Mouse (Mus musculus): ENCODE measurements at regions not wholly inside any gene's neighbourhood (a gene's known extent, or its start where the extent isn't known, plus 50 kb on each side); places are given as distances from the start of the nearest gene placed in this dataset.

GRCm38 (mm10) chr11:38191437-38191836, 955.7 kb upstream of the Tenm2 start:
- Histone ChIP-seq H3K36me3 (ENCODE audit: control insufficient read depth, insufficient read depth) (no peaks in the 10 kb centered on the region), H3K79me2 (ENCODE audit: control insufficient read depth, insufficient read depth) (no peaks in the 10 kb centered on the region), H3K4me3 (ENCODE audit: insufficient read depth, poor library complexity, severe bottlenecking) (no peak overlapping the region), H3K27me3 (ENCODE audit: control insufficient read depth, insufficient read depth, insufficient read length) (no peaks in the 10 kb centered on the region), H3ac (ENCODE audit: control insufficient read depth, insufficient read length, low read depth) (no peak overlapping the region), H3K79me3 (ENCODE audit: low read depth) (no peaks in the 10 kb centered on the region)
- TF ChIP-seq MYOG (IDR thresholded peaks at IDR 0.05; ENCODE audit: control insufficient read depth, extremely low read depth, insufficient read length) (no peak), USF1 (IDR thresholded peaks at IDR 0.05; ENCODE audit: low read depth) (no peak), MAX (IDR thresholded peaks at IDR 0.05) (no peak), FOSL1 (IDR thresholded peaks at IDR 0.05; ENCODE audit: insufficient read depth, low read length, poor library complexity, severe bottlenecking) (no peak), MYOD1 (IDR thresholded peaks at IDR 0.05; ENCODE audit: control insufficient read depth, insufficient read length, low read depth) (no peak), CTCF (IDR thresholded peaks at IDR 0.05; ENCODE audit: control insufficient read depth, insufficient read depth, insufficient read length) (no peak)

DNA sequence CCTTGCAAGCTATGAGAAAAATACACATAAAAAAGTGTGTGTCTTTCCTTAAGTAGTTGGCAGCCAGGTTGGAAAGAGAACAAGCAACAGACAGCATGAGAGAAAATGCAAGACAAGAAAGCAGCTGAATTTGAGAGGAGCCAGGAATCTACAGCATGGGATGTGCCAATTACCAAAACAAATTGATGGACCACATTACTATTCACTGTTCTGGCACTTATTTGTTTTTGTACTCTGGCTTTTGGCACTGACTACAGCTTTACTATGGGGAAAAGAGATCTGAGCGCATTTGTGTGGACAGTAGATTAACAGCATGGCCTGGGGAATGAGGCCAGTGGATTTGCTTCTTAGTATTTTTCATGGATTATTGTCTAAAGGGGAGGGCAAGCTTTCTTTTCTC, 935.0 kb upstream of the Tenm2 start:
- H3K4me3 ChIP-seq (ENCODE audit: insufficient read depth, poor library complexity, severe bottlenecking): no peak overlapping the region
- no peaks in the 10 kb centered on the region for H3K79me2 ChIP-seq (ENCODE audit: control insufficient read depth, insufficient read depth)
- no peaks in the 10 kb centered on the region for H3K79me3 ChIP-seq (ENCODE audit: low read depth)
- TF ChIP-seq MAX (IDR thresholded peaks at IDR 0.05): no peak
- TF ChIP-seq CTCF (IDR thresholded peaks at IDR 0.05; ENCODE audit: control insufficient read depth, insufficient read depth, insufficient read length): no peak
- no peak for TF ChIP-seq CEBPB (IDR thresholded peaks at IDR 0.05; ENCODE audit: low read depth)
- no peak for TF ChIP-seq MYOD1 (IDR thresholded peaks at IDR 0.05; ENCODE audit: control insufficient read depth, insufficient read length, low read depth)
- no peak for TF ChIP-seq USF1 (IDR thresholded peaks at IDR 0.05; ENCODE audit: low read depth)
- TF ChIP-seq FOSL1 (IDR thresholded peaks at IDR 0.05; ENCODE audit: insufficient read depth, low read length, poor library complexity, severe bottlenecking): no peak
- TF ChIP-seq MYOG (IDR thresholded peaks at IDR 0.05; ENCODE audit: control insufficient read depth, extremely low read depth, insufficient read length): no peak
- no peaks in the 10 kb centered on the region for H3K27me3 ChIP-seq (ENCODE audit: control insufficient read depth, insufficient read depth, insufficient read length)
- H3K36me3 ChIP-seq (ENCODE audit: control insufficient read depth, insufficient read depth): no peaks in the 10 kb centered on the region
- no peak overlapping the region for H3ac ChIP-seq (ENCODE audit: control insufficient read depth, insufficient read length, low read depth)

- H3K27me3 ChIP-seq (ENCODE audit: control insufficient read depth, insufficient read depth, insufficient read length): no peaks in the 10 kb centered on the region
- H3K79me3 ChIP-seq (ENCODE audit: low read depth): no peaks in the 10 kb centered on the region
- TF ChIP-seq FOSL1 (IDR thresholded peaks at IDR 0.05; ENCODE audit: insufficient read depth, low read length, poor library complexity, severe bottlenecking): no peak
- TF ChIP-seq CEBPB (IDR thresholded peaks at IDR 0.05; ENCODE audit: low read depth): no peak
- TF ChIP-seq MYOD1 (IDR thresholded peaks at IDR 0.05; ENCODE audit: control insufficient read depth, insufficient read length, low read depth): no peak
- TF ChIP-seq CTCF (IDR thresholded peaks at IDR 0.05; ENCODE audit: control insufficient read depth, insufficient read depth, insufficient read length): no peak
- no peak for TF ChIP-seq USF1 (IDR thresholded peaks at IDR 0.05; ENCODE audit: low read depth)
- no peak for TF ChIP-seq MAX (IDR thresholded peaks at IDR 0.05)
- TF ChIP-seq MYOG (IDR thresholded peaks at IDR 0.05; ENCODE audit: control insufficient read depth, extremely low read depth, insufficient read length): no peak
- H3K4me3 ChIP-seq (ENCODE audit: insufficient read depth, poor library complexity, severe bottlenecking): no peak overlapping the region
- H3ac ChIP-seq (ENCODE audit: control insufficient read depth, insufficient read length, low read depth): no peak overlapping the region
- H3K36me3 ChIP-seq (ENCODE audit: control insufficient read depth, insufficient read depth): no peaks in the 10 kb centered on the region
- H3K79me2 ChIP-seq (ENCODE audit: control insufficient read depth, insufficient read depth): no peaks in the 10 kb centered on the region
These were observed 922.5 kb upstream of the Tenm2 start for GRCm38 (mm10) chr11:38158310-38158709.

DNA sequence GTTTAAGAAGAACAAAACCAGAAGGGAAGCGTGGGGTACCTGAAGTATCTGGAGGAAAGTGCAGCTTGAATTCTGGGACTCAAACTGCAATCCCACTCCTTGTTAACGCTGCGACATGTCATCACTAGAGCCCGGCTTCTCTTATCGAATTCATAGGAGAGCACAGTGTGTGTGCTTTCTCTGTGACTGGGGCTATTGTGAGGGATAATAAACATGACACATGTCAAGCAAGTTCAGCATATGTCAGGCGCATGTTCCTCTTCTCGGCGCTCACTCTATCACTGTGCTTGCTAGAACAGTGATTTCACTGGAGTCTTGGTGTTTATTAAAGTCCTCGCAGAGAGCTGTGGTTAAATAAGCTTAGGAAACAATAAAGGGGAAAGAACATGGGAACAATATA, 921.2 kb upstream of the Tenm2 start:
- H3K79me2 ChIP-seq (ENCODE audit: control insufficient read depth, insufficient read depth): no peaks in the 10 kb centered on the region
- H3ac ChIP-seq (ENCODE audit: control insufficient read depth, insufficient read length, low read depth): no peak overlapping the region
- no peaks in the 10 kb centered on the region for H3K36me3 ChIP-seq (ENCODE audit: control insufficient read depth, insufficient read depth)
- no peaks in the 10 kb centered on the region for H3K79me3 ChIP-seq (ENCODE audit: low read depth)
- no peaks in the 10 kb centered on the region for H3K27me3 ChIP-seq (ENCODE audit: control insufficient read depth, insufficient read depth, insufficient read length)
- TF ChIP-seq FOSL1 (IDR thresholded peaks at IDR 0.05; ENCODE audit: insufficient read depth, low read length, poor library complexity, severe bottlenecking) (no peak), MYOD1 (IDR thresholded peaks at IDR 0.05; ENCODE audit: control insufficient read depth, insufficient read length, low read depth) (no peak), MAX (IDR thresholded peaks at IDR 0.05) (no peak), MYOG (IDR thresholded peaks at IDR 0.05; ENCODE audit: control insufficient read depth, extremely low read depth, insufficient read length) (no peak), CEBPB (IDR thresholded peaks at IDR 0.05; ENCODE audit: low read depth) (no peak), CTCF (IDR thresholded peaks at IDR 0.05; ENCODE audit: control insufficient read depth, insufficient read depth, insufficient read length) (no peak), USF1 (IDR thresholded peaks at IDR 0.05; ENCODE audit: low read depth) (no peak)
- H3K4me3 ChIP-seq (ENCODE audit: insufficient read depth, poor library complexity, severe bottlenecking): no peak overlapping the region

DNA sequence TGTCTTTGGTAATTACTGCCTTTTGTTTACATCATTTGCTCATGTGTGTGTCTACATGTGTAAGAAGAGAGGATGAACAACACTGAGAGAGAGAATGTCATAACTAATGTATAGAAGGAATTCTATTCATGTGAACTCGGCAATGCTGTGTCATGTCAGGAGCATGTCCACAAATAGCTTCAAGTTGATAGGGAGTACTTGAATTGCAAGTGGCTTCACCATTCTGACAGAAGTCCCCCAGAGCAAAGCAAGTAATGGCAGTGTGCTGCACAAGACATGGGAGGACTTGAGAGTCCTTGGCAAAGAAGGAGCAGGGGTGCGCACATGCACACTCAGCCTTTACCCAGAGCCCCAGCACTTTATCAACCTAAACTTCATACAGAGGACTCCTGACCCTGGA, 919.9 kb upstream of the Tenm2 start:
- no peak overlapping the region for H3ac ChIP-seq (ENCODE audit: control insufficient read depth, insufficient read length, low read depth)
- no peak for TF ChIP-seq MAX (IDR thresholded peaks at IDR 0.05)
- no peak for TF ChIP-seq USF1 (IDR thresholded peaks at IDR 0.05; ENCODE audit: low read depth)
- no peak for TF ChIP-seq MYOG (IDR thresholded peaks at IDR 0.05; ENCODE audit: control insufficient read depth, extremely low read depth, insufficient read length)
- no peak for TF ChIP-seq CTCF (IDR thresholded peaks at IDR 0.05; ENCODE audit: control insufficient read depth, insufficient read depth, insufficient read length)
- no peak for TF ChIP-seq FOSL1 (IDR thresholded peaks at IDR 0.05; ENCODE audit: insufficient read depth, low read length, poor library complexity, severe bottlenecking)
- no peak for TF ChIP-seq CEBPB (IDR thresholded peaks at IDR 0.05; ENCODE audit: low read depth)
- no peak for TF ChIP-seq MYOD1 (IDR thresholded peaks at IDR 0.05; ENCODE audit: control insufficient read depth, insufficient read length, low read depth)
- H3K79me3 ChIP-seq (ENCODE audit: low read depth): no peaks in the 10 kb centered on the region
- no peak overlapping the region for H3K4me3 ChIP-seq (ENCODE audit: insufficient read depth, poor library complexity, severe bottlenecking)
- H3K36me3 ChIP-seq (ENCODE audit: control insufficient read depth, insufficient read depth): no peaks in the 10 kb centered on the region
- H3K27me3 ChIP-seq (ENCODE audit: control insufficient read depth, insufficient read depth, insufficient read length): no peaks in the 10 kb centered on the region
- no peaks in the 10 kb centered on the region for H3K79me2 ChIP-seq (ENCODE audit: control insufficient read depth, insufficient read depth)

DNA sequence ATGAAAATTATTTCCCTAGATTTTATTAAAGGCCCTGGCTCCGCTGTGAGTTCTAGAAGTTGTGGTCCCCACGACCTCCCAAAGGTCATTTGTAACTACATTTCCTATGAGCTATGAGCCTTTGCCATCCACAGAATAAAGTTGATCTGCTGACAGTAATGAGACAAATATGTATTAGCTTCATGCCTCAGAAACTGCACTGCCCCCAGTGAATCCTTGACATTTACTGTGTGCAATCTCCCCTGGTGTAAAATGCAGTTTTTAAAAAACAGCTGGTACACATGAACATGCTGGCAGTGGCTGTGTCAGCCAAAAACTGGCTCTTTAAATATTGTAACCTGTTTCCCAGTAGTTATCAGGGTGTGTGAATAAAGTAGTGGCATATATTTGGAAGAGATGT, 907.7 kb upstream of the Tenm2 start:
- no peaks in the 10 kb centered on the region for H3K36me3 ChIP-seq (ENCODE audit: control insufficient read depth, insufficient read depth)
- H3K79me3 ChIP-seq (ENCODE audit: low read depth): no peaks in the 10 kb centered on the region
- no peaks in the 10 kb centered on the region for H3K79me2 ChIP-seq (ENCODE audit: control insufficient read depth, insufficient read depth)
- H3K27me3 ChIP-seq (ENCODE audit: control insufficient read depth, insufficient read depth, insufficient read length): no peaks in the 10 kb centered on the region
- H3ac ChIP-seq (ENCODE audit: control insufficient read depth, insufficient read length, low read depth): no peak overlapping the region
- TF ChIP-seq MYOG (IDR thresholded peaks at IDR 0.05; ENCODE audit: control insufficient read depth, extremely low read depth, insufficient read length): no peak
- TF ChIP-seq USF1 (IDR thresholded peaks at IDR 0.05; ENCODE audit: low read depth): no peak
- TF ChIP-seq MAX (IDR thresholded peaks at IDR 0.05): no peak
- TF ChIP-seq CEBPB (IDR thresholded peaks at IDR 0.05; ENCODE audit: low read depth): no peak
- TF ChIP-seq FOSL1 (IDR thresholded peaks at IDR 0.05; ENCODE audit: insufficient read depth, low read length, poor library complexity, severe bottlenecking): no peak
- TF ChIP-seq MYOD1 (IDR thresholded peaks at IDR 0.05; ENCODE audit: control insufficient read depth, insufficient read length, low read depth): no peak
- no peak for TF ChIP-seq CTCF (IDR thresholded peaks at IDR 0.05; ENCODE audit: control insufficient read depth, insufficient read depth, insufficient read length)
- no peak overlapping the region for H3K4me3 ChIP-seq (ENCODE audit: insufficient read depth, poor library complexity, severe bottlenecking)

All from C2C12 (cell line).